Mouse (Mus musculus): Measurements from ENCODE around the gene Olfr731. TPM values are rescaled to one million over a fixed set of nuclear protein-coding genes. Genes with fewer than 3 reads are reported as not detected.

The Olfr731 gene
- polyA plus RNA-seq (2015; fragmentation: Nextera tagmentation; extraction: Ambion mirVana) = not detected in 2 replicates

DNA sequence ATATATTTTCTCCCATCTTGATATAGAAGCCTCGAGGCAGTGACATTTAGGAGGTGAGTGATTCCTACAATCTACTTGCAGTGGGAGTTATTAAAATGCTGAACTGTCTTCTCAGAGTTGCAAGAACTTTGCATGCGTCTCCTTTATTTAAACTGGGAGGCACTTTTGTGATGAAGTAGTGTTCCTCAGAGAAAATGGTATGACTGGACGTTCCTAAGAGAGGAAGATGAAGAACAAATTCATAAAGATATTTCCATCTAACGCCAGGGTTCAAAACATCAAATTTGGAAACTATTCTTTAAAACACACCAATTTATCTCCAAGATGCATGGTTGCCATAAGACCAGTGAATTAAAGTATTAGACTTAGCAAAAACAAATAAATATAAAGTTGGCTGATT, at the start of gene Olfr731:
TSS of gene Olfr731 (minus strand) at position 101 of the 400 bp plus-strand sequence.
- WGBS = 84% methylated on average over 4 of the region's 4 CpGs
- no peak within 1 kb of the TSS for H3K4me3 ChIP-seq (ENCODE audit: low read length)
- no peaks in the 10 kb centered on the region for H3K27me3 ChIP-seq (replicated peaks; ENCODE audit: control insufficient read depth, insufficient read depth, low read length)

DNA sequence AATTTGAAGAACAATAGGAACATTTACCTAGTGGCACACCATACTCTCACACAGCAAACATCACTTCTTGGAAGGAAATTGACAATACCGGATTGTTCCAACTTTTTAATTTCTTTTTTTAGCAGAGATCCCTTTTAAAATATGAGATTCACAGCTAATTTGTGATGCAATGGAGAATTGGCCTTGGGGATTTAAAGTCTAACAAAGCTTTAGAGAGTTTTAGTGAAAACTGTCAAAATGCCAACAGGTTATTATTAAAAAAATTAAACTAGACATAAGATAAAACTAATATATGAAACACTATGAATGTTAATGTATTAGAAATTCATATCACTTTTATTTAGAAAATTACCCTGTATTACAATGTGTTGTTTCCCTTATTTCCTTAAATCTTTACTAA, 42.4 kb upstream of the Olfr731 start, which contains the start of gene Olfr732:
TSS of gene Olfr732 (minus strand) at position 101 of the 400 bp plus-strand sequence.
- no peak for ATAC-seq
- 94% methylated on average over 1 of the region's 1 CpGs for WGBS
- no peak within 1 kb of the TSS for H3K27ac ChIP-seq (ENCODE audit: low read length)

More for the DNA sequence above, at the start of gene Olfr731:
- Histone ChIP-seq H3K4me1 (ENCODE audit: control insufficient read depth, insufficient read depth, low read length) (no peaks in the 10 kb centered on the region), H3K36me3 (ENCODE audit: control insufficient read depth, insufficient read depth, low read length) (no peaks in the 10 kb centered on the region), H3K9ac (ENCODE audit: low read depth, low read length) (no peak within 1 kb of the TSS), H3K4me2 (ENCODE audit: low read depth, low read length) (no peak within 1 kb of the TSS), H3K9me3 (ENCODE audit: control insufficient read depth, low read length) (no peaks in the 10 kb centered on the region), H3K27ac (ENCODE audit: low read length) (no peak within 1 kb of the TSS)
- ATAC-seq = no peak

DNA sequence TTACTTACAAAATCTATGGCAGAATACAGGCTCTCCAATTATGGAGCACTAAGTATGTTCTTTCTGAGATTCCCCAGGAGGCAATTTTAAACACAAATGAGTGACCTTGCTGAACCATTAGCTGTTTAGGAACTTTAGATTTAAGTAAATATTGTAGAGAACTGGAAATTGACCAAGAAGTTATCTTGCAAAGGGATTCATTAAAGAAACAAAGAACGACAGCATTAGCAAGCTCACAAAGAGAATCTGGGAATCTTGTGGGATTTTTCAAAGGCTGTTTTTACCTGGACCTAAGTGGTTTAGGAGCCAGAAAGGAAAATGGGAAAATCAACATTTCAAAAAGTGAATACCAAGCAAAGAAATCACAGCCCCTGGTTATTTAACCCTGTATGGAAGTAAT, 53.6 kb downstream of the Olfr731 start, which contains the start of gene Olfr730:
TSS of gene Olfr730 (minus strand) at position 101 of the 400 bp plus-strand sequence.
- Histone ChIP-seq H3K4me1 (ENCODE audit: control insufficient read depth, insufficient read depth, low read length) (no peaks in the 10 kb centered on the region), H3K27me3 (replicated peaks; ENCODE audit: control insufficient read depth, insufficient read depth, low read length) (no peaks in the 10 kb centered on the region), H3K4me3 (ENCODE audit: low read length) (no peak within 1 kb of the TSS), H3K9ac (ENCODE audit: low read depth, low read length) (no peak within 1 kb of the TSS), H3K27ac (ENCODE audit: low read length) (no peak within 1 kb of the TSS), H3K4me2 (ENCODE audit: low read depth, low read length) (no peak within 1 kb of the TSS), H3K9me3 (ENCODE audit: control insufficient read depth, low read length) (no peaks in the 10 kb centered on the region), H3K36me3 (ENCODE audit: control insufficient read depth, insufficient read depth, low read length) (no peaks in the 10 kb centered on the region)
- no peak for ATAC-seq
- WGBS = 41% methylated on average over 1 of the region's 1 CpGs

More for the DNA sequence above, 42.4 kb upstream of the Olfr731 start, which contains the start of gene Olfr732:
- no peak within 1 kb of the TSS for H3K9ac ChIP-seq (ENCODE audit: low read depth, low read length)
- no peak within 1 kb of the TSS for H3K4me3 ChIP-seq (ENCODE audit: low read length)
- H3K36me3 ChIP-seq (ENCODE audit: control insufficient read depth, insufficient read depth, low read length) = no peaks in the 10 kb centered on the region
- H3K4me2 ChIP-seq (ENCODE audit: low read depth, low read length) = no peak within 1 kb of the TSS
- H3K9me3 ChIP-seq (ENCODE audit: control insufficient read depth, low read length) = no peaks in the 10 kb centered on the region
- no peaks in the 10 kb centered on the region for H3K4me1 ChIP-seq (ENCODE audit: control insufficient read depth, insufficient read depth, low read length)
- no peaks in the 10 kb centered on the region for H3K27me3 ChIP-seq (replicated peaks; ENCODE audit: control insufficient read depth, insufficient read depth, low read length)

Other genes starting within 250 kb of the Olfr731 start
- not detected in 2 replicates for gene Olfr725, start 201.5 kb downstream of the Olfr731 start, polyA plus RNA-seq (2015; fragmentation: Nextera tagmentation; extraction: Ambion mirVana)
- not detected in 2 replicates for gene Olfr726, start 150.9 kb downstream of the Olfr731 start, polyA plus RNA-seq (2015; fragmentation: Nextera tagmentation; extraction: Ambion mirVana)
- gene Olfr727, start 118.7 kb downstream of the Olfr731 start, polyA plus RNA-seq (2015; fragmentation: Nextera tagmentation; extraction: Ambion mirVana) = not detected in 2 replicates
- gene Olfr728, start 99.2 kb downstream of the Olfr731 start, polyA plus RNA-seq (2015; fragmentation: Nextera tagmentation; extraction: Ambion mirVana) = not detected in 2 replicates
- not detected in 2 replicates for gene Olfr729, start 89.0 kb downstream of the Olfr731 start, polyA plus RNA-seq (2015; fragmentation: Nextera tagmentation; extraction: Ambion mirVana)
- not detected in 2 replicates for gene Olfr730, start 53.7 kb downstream of the Olfr731 start, polyA plus RNA-seq (2015; fragmentation: Nextera tagmentation; extraction: Ambion mirVana)
- not detected in 2 replicates for gene Olfr732, start 42.3 kb upstream of the Olfr731 start, polyA plus RNA-seq (2015; fragmentation: Nextera tagmentation; extraction: Ambion mirVana)
- gene Olfr733, start 59.7 kb upstream of the Olfr731 start, polyA plus RNA-seq (2015; fragmentation: Nextera tagmentation; extraction: Ambion mirVana) = not detected in 2 replicates
- gene Olfr734, start 84.9 kb upstream of the Olfr731 start, polyA plus RNA-seq (2015; fragmentation: Nextera tagmentation; extraction: Ambion mirVana) = not detected in 2 replicates
- not detected in 2 replicates for gene Olfr735, start 107.0 kb upstream of the Olfr731 start, polyA plus RNA-seq (2015; fragmentation: Nextera tagmentation; extraction: Ambion mirVana)
- 0.05 and 0.10 TPM in 2 replicates for gene Tlr11, start 116.0 kb upstream of the Olfr731 start, polyA plus RNA-seq (2015; fragmentation: Nextera tagmentation; extraction: Ambion mirVana)
- not detected in 2 replicates for gene Olfr736, start 139.3 kb upstream of the Olfr731 start, polyA plus RNA-seq (2015; fragmentation: Nextera tagmentation; extraction: Ambion mirVana)
- gene Olfr738, start 165.7 kb upstream of the Olfr731 start, polyA plus RNA-seq (2015; fragmentation: Nextera tagmentation; extraction: Ambion mirVana) = not detected in 2 replicates
- not detected in 2 replicates for gene Olfr739, start 176.8 kb upstream of the Olfr731 start, polyA plus RNA-seq (2015; fragmentation: Nextera tagmentation; extraction: Ambion mirVana)
- not detected in 2 replicates for gene Olfr740, start 203.7 kb upstream of the Olfr731 start, polyA plus RNA-seq (2015; fragmentation: Nextera tagmentation; extraction: Ambion mirVana)
- not detected in 2 replicates for gene Olfr741, start 230.9 kb upstream of the Olfr731 start, polyA plus RNA-seq (2015; fragmentation: Nextera tagmentation; extraction: Ambion mirVana)

Data from intestine, embryonic 16.5 days (tissue).